Mouse (Mus musculus) limb, embryonic 10.5 days (tissue): ENCODE measurements around the gene Ube2d1. TPM values are rescaled to one million over a fixed set of nuclear protein-coding genes. Genes with fewer than 3 reads are reported as not detected.

ENCODE experiments used
- DNase-seq: peaks from one replicate; pipeline ENCODE4 v3.0.0-alpha.2; 2017; ENCODE audit warnings: low spot score
- H3K27ac ChIP-seq: fragments of 300-500 bp; sonication (generic); 2 replicates; pipeline ENCODE4 v1.5.1; 2016; ENCODE audit warnings: mild to moderate bottlenecking
- H3K27me3 ChIP-seq: fragments of 300-500 bp; sonication (generic); 2 replicates; pipeline ENCODE4 v1.6.1; 2016; ENCODE audit warnings: low read depth, mild to moderate bottlenecking; ENCODE audit not compliant: poor library complexity, severe bottlenecking
- H3K36me3 ChIP-seq: fragments of 300-500 bp; sonication (generic); 2 replicates; pipeline ENCODE4 v1.6.1; 2016; ENCODE audit warnings: mild to moderate bottlenecking, moderate library complexity
- H3K4me1 ChIP-seq: fragments of 300-500 bp; sonication (generic); 2 replicates; pipeline ENCODE4 v1.6.1; 2016
- H3K4me3 ChIP-seq: fragments of 300-500 bp; sonication (generic); 2 replicates; pipeline ENCODE4 v1.5.1; 2016; ENCODE audit warnings: mild to moderate bottlenecking, moderate library complexity
- H3K9me3 ChIP-seq: fragments of 300-500 bp; sonication (generic); replicated peaks from 2 replicates; pipeline ENCODE4 v1.6.1; 2016; ENCODE audit warnings: mild to moderate bottlenecking
- WGBS: fragments of 180-500 bp; shearing (Covaris S2); methylation state at CpG from one replicate; pipeline ENCODE4 v1.1.7; 2016; 5-methylcytosine and 5-hydroxymethylcytosine counted together
- polyA plus RNA-seq: library from polyadenylated mRNA; unstranded; fragments of >200 nt; fragmentation: Nextera tagmentation; extraction: Ambion mirVana; gene quantifications from 2 replicates; pipeline ENCODE4 v1.2.1, GENCODE M21; 2016

The Ube2d1 gene
- polyA plus RNA-seq, 1 experiment from 2014 or later, result 86.7 TPM

DNA sequence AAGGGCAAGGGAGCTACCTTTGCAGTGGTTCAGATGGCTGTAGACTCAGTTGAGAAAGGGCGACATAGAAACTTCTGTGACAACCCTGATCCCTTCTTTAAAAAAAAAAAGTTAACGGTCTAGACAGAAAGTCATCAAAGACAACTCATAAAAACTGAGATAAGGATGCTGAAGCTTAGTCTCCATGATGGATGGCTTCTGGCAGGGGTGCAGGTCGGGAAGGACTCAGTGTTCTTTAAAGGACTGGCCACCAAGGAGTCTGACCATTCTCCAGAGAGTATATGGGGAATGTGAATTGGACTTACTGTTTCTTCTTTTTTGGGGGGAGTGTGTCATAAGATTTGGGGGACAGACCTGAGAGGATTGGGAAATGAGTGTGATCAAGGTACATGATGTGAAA lies 29.5 kb upstream of the Ube2d1 start:
- Histone ChIP-seq H3K4me3 (no peak overlapping the region), H3K36me3 (no peaks in the 10 kb centered on the region), H3K27me3 (no peaks in the 10 kb centered on the region), H3K9me3 (no peaks in the 10 kb centered on the region), H3K27ac (no peak overlapping the region), H3K4me1 (no peaks in the 10 kb centered on the region)
- no peak for DNase-seq
- WGBS, result 67% methylated on average over 3 of the region's 3 CpGs

DNA sequence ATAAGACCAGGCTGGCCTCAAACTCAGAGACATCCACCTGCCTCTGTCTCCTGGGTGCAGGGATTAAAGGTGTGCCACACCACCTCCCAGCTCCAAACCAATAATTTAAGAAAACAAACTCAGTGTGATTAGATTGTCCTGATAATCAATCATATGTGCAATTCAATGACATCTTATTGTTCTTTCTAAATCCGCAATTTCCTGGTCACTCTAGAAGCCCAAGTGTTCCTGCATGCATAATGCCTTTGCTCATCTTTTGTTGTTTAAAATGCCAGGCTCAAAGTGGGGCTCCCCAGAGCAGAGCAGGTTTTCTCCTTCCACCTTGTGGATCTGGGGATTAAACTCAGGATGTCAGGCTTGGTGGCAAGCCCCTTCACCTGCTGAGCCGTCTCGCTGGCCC lies 25.2 kb upstream of the Ube2d1 start:
- no peaks in the 10 kb centered on the region for H3K27me3 ChIP-seq
- H3K9me3 ChIP-seq, result no peaks in the 10 kb centered on the region
- H3K36me3 ChIP-seq, result no peaks in the 10 kb centered on the region
- 72% methylated on average over 3 of the region's 3 CpGs for WGBS
- H3K4me1 ChIP-seq, result no peaks in the 10 kb centered on the region
- no peak overlapping the region for H3K4me3 ChIP-seq
- DNase-seq, result no peak
- H3K27ac ChIP-seq, result no peak overlapping the region

DNA sequence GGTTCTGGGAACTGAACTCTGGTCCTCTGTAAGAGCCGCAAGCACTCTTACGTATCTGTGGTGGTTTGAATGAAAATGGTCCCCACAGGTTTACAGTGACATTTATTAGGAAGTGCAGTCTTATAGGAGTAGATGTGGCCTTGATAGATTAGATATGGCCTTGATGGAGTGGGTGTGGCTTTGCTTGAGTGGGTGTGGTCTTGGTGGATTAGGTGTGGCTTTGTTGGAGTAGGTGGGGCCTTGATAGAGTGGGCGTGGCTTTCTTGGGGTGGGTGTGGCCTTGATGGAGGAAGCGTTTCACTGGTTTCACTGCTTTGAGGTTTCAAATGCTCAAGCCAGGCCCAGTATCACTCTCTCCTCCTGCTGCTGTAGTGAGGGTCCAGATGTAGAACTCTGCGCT lies 23.1 kb upstream of the Ube2d1 start:
- no peaks in the 10 kb centered on the region for H3K9me3 ChIP-seq
- no peaks in the 10 kb centered on the region for H3K27me3 ChIP-seq
- H3K36me3 ChIP-seq, result no peaks in the 10 kb centered on the region
- no peak overlapping the region for H3K27ac ChIP-seq
- DNase-seq, result no peak
- no peak overlapping the region for H3K4me3 ChIP-seq
- H3K4me1 ChIP-seq, result no peaks in the 10 kb centered on the region
- 89% methylated on average over 5 of the region's 5 CpGs for WGBS

DNA sequence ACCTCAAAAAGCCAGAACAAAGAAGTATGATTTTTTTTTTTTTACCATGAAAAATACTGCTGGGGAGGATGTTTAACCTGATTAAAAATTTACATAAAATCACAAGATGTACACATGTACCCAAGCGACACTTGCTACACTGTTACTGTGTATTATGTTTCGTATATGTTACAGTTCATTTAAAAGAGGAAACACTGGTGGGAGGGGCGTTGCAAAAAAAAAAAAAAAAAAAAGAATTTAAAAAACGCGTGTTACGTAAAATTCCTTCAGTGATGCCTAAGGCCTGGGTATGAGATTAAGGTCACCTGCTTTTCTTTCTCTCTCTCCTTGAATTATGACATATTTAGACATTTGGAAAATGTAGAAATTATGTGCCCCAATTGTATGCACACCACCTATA lies 21.7 kb upstream of the Ube2d1 start:
- no peaks in the 10 kb centered on the region for H3K9me3 ChIP-seq
- H3K27me3 ChIP-seq, result no peaks in the 10 kb centered on the region
- 79% methylated on average over 6 of the region's 6 CpGs for WGBS
- H3K4me1 ChIP-seq, result no peaks in the 10 kb centered on the region
- H3K27ac ChIP-seq, result no peak overlapping the region
- no peaks in the 10 kb centered on the region for H3K36me3 ChIP-seq
- no peak overlapping the region for H3K4me3 ChIP-seq
- no peak for DNase-seq

DNA sequence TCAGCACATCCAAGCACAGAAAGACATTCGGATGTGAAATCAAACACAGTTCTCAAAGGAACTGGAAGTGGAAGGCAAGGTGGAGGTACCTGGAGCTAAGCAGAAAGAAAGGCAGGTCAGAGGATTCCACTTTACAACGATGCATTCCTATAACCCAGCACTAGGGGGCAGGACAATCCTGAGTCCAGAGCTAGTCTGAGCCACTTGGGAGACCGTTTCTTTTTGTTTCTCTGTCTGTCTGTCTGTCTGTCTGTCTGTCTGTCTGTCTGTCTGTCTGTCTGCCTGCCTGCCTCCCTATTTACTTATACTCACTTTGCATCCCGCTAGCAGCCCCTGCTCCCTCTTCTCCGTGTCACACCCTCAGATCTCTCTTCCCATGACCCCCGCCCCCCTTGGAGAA lies 21.1 kb upstream of the Ube2d1 start:
- Histone ChIP-seq H3K4me1 (no peaks in the 10 kb centered on the region), H3K9me3 (no peaks in the 10 kb centered on the region), H3K4me3 (no peak overlapping the region), H3K36me3 (no peaks in the 10 kb centered on the region), H3K27me3 (no peaks in the 10 kb centered on the region), H3K27ac (no peak overlapping the region)
- DNase-seq, result peak; percentile 41
- WGBS, result 22% methylated on average over 6 of the region's 6 CpGs

DNA sequence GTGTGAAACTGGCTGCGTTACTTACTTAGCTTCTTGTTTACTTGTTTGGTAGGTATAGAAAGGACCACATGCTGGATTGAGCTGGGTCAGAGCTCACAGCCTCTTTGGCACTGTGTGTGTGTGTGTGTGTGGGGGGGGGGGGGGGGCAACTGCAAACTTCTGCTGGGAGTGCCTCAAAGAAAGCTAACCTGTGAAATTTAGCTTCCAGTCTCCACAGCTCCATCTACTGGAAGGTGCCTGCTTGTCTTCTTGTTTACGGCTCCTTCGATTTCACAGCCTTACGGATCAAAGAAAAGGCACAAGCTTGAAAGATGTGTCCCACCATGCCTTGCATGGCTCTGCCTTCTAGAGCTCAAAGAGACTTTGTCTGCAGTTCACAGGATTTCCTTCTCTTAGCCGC lies 17.4 kb upstream of the Ube2d1 start:
- Histone ChIP-seq H3K27ac (no peak overlapping the region), H3K27me3 (no peaks in the 10 kb centered on the region), H3K9me3 (no peaks in the 10 kb centered on the region), H3K36me3 (no peaks in the 10 kb centered on the region), H3K4me3 (no peak overlapping the region), H3K4me1 (no peaks in the 10 kb centered on the region)
- no peak for DNase-seq
- WGBS, result 17% methylated on average over 5 of the region's 5 CpGs

DNA sequence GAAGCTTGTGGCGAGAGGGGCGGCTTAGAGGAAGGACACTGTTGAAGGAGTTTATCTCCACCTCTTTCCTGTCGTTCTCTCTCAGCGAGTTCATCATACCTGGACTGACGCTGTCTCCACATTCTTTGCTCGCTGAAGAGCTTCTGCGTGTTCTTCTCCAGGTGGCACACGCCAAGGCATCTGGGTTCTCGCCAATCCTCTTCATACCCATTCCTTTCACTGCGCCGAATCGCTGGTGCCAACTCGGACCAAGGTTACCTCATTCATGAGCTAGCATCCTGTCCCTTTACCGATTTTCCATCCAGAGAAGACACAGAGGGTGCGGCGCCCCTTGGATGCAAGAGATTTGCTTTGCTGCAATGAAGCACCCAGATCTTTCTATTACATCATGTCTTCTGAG lies 15.1 kb upstream of the Ube2d1 start:
- WGBS, result 85% methylated on average over 16 of the region's 16 CpGs
- H3K4me3 ChIP-seq, result no peak overlapping the region
- no peaks in the 10 kb centered on the region for H3K27me3 ChIP-seq
- no peaks in the 10 kb centered on the region for H3K9me3 ChIP-seq
- no peaks in the 10 kb centered on the region for H3K4me1 ChIP-seq
- no peak overlapping the region for H3K27ac ChIP-seq
- DNase-seq, result no peak
- no peaks in the 10 kb centered on the region for H3K36me3 ChIP-seq

DNA sequence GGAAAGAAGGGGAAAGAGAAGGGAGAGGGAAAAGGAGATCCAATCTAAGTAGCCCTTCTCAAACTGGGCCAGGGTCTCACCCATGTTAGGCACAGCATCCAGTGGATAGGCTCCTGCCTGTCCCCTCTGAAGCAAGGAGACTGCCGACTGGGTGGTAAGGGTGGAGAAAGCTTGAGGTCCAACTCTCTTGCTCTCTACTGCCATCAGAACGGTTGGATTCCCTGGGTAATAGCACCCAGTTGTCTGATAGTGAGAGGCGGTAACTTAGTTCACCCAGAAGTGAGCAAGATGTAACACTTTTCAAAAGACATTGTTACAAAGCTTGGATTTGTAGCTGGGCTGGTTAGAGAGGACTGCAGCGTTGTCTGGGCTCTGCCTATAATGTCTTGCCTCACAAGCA lies 8.2 kb upstream of the Ube2d1 start:
- DNase-seq, result no peak
- no peaks in the 10 kb centered on the region for H3K27me3 ChIP-seq
- WGBS, result 57% methylated on average over 4 of the region's 4 CpGs

DNA sequence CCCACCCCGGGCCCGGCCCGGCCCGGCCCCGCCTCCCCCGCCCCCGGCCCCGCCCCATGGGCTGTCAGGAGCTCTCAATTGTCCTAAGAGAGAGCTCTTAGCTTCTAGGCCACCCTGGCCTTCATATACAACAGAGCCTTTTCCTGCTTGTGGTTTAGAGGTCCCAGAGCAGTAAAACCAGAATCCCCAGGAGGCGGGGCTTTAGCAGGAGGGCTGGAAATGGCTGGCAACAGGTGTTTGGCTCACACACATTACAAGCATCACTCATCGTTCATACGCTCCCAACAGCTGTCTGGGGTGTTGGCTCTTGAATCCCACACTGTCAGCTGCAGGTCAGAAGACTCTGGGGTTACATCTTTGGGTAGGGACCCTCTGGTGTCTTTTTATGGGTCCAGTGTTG lies 7.2 kb upstream of the Ube2d1 start:
- no peak overlapping the region for H3K27ac ChIP-seq
- no peaks in the 10 kb centered on the region for H3K9me3 ChIP-seq
- H3K4me1 ChIP-seq, result peaks cover 9% of the 10 kb centered on the region
- no peak for DNase-seq
- WGBS, result 22% methylated on average over 6 of the region's 11 CpGs
- H3K4me3 ChIP-seq, result peak overlapping the region; percentile 32
- H3K27me3 ChIP-seq, result 0 out of 2 replicates have a peak, but pooled peaks cover under 1% of the 10 kb centered on the region
- H3K36me3 ChIP-seq, result no peaks in the 10 kb centered on the region

More for the DNA sequence above, 8.2 kb upstream of the Ube2d1 start:
- Histone ChIP-seq H3K9me3 (no peaks in the 10 kb centered on the region), H3K4me1 (peaks cover 9% of the 10 kb centered on the region), H3K36me3 (no peaks in the 10 kb centered on the region), H3K27ac (no peak overlapping the region), H3K4me3 (no peak overlapping the region)

DNA sequence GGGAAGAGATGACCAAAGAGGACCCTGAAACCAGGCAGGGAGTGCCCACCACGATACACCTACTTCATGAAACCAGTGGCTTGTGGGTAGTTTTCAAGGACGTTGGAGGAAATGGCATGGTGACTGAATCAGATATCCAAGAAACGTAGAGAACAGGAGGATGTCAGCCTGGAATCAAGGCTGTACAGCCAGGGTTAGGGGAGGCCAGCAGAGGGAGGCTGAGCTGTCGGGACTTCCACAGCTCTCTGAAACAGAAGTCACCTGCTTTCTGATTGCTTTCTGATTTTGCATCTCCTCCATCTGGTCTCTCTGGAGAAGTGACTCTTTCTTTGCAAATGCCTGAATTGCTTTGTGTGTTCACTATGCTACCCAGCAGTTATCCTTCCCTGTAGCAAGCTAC lies 6.7 kb upstream of the Ube2d1 start:
- no peaks in the 10 kb centered on the region for H3K9me3 ChIP-seq
- 0 out of 2 replicates have a peak, but pooled peaks cover 5% of the 10 kb centered on the region for H3K27me3 ChIP-seq
- peaks cover 9% of the 10 kb centered on the region for H3K4me1 ChIP-seq
- no peaks in the 10 kb centered on the region for H3K36me3 ChIP-seq
- H3K4me3 ChIP-seq, result peak overlapping the region; percentile 32
- H3K27ac ChIP-seq, result no peak overlapping the region
- no peak for DNase-seq
- WGBS, result 23% methylated on average over 4 of the region's 4 CpGs

DNA sequence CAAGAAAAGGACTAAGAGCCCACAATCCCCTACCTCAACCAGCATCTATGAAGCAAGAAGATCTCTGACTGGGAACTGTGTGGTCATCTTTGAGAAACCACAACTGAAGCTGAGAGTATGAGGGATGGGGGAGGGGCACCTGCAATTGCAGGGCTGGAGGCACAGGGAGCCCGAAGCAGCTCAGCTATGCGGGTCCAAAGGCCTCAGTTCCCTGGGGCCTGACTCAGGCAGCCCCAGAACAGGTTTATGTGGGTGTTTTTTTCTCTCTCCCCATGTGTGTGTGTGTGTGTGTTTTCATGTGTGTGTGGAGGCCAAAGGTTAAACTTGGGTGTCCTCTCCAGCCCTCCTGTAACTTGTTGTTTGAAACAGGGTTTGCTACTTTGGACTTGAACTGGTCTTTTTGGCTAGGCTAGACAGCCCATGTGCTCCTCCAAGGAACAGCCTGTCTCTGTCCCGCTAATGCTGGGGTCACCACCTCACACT lies 6.2 kb upstream of the Ube2d1 start:
- no peak for DNase-seq
- H3K36me3 ChIP-seq, result no peaks in the 10 kb centered on the region
- WGBS, result 17% methylated on average over 3 of the region's 3 CpGs

DNA sequence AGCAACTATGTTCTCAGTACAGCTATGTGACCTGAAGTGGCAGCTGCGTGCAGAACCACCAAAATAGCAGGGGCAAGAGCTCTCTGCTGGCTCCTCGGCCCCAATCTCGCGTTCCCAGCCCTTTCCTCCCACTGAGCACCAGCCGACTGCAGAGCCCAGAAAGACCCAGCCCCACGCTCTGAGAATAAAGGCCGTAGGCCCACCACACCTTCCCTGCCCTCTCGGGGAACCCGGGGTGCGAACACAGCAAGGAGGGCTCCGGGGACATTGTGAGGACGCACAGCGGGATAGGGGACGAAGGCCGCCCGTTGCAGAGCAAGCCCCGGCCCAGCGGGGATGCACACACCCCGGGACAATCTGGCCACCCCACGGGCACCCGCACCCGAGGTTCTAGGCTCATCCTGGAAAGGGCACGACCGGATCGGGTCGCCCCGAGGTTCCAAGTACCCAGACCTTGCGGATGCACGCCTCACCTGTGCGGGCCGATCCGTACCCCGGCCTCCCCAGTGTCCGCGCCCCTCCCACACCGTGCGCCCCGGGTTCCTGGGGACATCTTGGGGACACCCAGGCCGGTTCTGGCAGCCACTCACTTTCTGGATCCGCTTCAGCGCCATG lies 444 bp downstream of the Ube2d1 start:
- H3K36me3 ChIP-seq, result peaks cover 14% of the 10 kb centered on the region
- peak overlapping the region; percentile 96 for H3K4me3 ChIP-seq
- H3K27me3 ChIP-seq, result peaks cover 17% of the 10 kb centered on the region
- peak; percentile 79 for DNase-seq
- WGBS, result under 1% methylated on average over 41 of the region's 41 CpGs
- H3K4me1 ChIP-seq, result peaks cover 14% of the 10 kb centered on the region
- H3K9me3 ChIP-seq, result no peaks in the 10 kb centered on the region
- peak overlapping the region; percentile 97 for H3K27ac ChIP-seq

More for the DNA sequence above, 6.2 kb upstream of the Ube2d1 start:
- peaks cover 11% of the 10 kb centered on the region for H3K27me3 ChIP-seq
- no peaks in the 10 kb centered on the region for H3K9me3 ChIP-seq
- no peak overlapping the region for H3K4me3 ChIP-seq
- peaks cover 9% of the 10 kb centered on the region for H3K4me1 ChIP-seq
- H3K27ac ChIP-seq, result no peak overlapping the region

DNA sequence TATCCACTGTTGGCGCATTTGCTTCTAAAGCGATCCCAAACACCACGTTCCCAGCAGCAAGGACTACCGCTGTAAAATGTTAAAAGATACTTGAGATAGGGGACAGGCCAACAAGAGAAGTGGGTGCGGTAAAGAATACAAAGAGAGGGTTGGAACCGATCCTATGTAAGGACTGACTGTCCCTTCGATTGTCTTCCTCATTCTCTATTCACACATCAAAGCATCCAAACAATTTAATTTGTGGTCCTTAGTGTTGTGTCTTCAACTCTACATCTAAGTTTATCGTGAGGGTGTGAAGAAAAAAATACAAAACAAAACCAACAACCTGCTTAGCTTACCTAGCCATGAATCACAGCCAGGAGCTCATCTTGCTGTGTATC lies 941 bp downstream of the Ube2d1 start:
- peak overlapping the region; percentile 97 for H3K27ac ChIP-seq
- no peaks in the 10 kb centered on the region for H3K9me3 ChIP-seq
- H3K27me3 ChIP-seq, result peaks cover 17% of the 10 kb centered on the region
- peaks cover 14% of the 10 kb centered on the region for H3K4me1 ChIP-seq
- no peak for DNase-seq
- H3K4me3 ChIP-seq, result peak overlapping the region; percentile 96
- WGBS, result 21% methylated on average over 8 of the region's 8 CpGs
- peaks cover 16% of the 10 kb centered on the region for H3K36me3 ChIP-seq
